Mouse (Mus musculus) hindbrain, embryonic 16.5 days (tissue): ENCODE results near the gene Cmip. TPM values are rescaled to one million over a fixed set of nuclear protein-coding genes. Genes with fewer than 3 reads are reported as not detected.

ENCODE experiments used
- ATAC-seq: fragments of 200-750 bp; cut with Nextera tagmentation; 2 replicates; pipeline ENCODE4 v1.8.0; 2017; ENCODE audit warnings: moderate TSS enrichment, moderate library complexity
- H3K27ac ChIP-seq: fragments of 300-500 bp; sonication (generic); 2 replicates; pipeline ENCODE4 v1.5.1; 2014; ENCODE audit warnings: low read depth, mild to moderate bottlenecking, control low read depth, low read length, moderate library complexity
- H3K27me3 ChIP-seq: fragments of 300-500 bp; sonication (generic); replicated peaks from 2 replicates; pipeline ENCODE4 v1.6.1; 2014; ENCODE audit warnings: low read length; ENCODE audit not compliant: control insufficient read depth, insufficient read depth
- H3K36me3 ChIP-seq: fragments of 300-500 bp; sonication (generic); 2 replicates; pipeline ENCODE4 v1.6.1; 2014; ENCODE audit warnings: mild to moderate bottlenecking, low read length, moderate library complexity, mixed read lengths; ENCODE audit not compliant: control insufficient read depth, insufficient read depth
- H3K4me1 ChIP-seq: fragments of 300-500 bp; sonication (generic); 2 replicates; pipeline ENCODE4 v1.6.1; 2014; ENCODE audit warnings: low read depth, low read length; ENCODE audit not compliant: control insufficient read depth, insufficient read depth
- H3K4me2 ChIP-seq: fragments of 300-500 bp; sonication (generic); 2 replicates; pipeline ENCODE4 v1.6.1; 2014; ENCODE audit warnings: mild to moderate bottlenecking, low read length, control low read depth, moderate library complexity
- H3K4me3 ChIP-seq: fragments of 300-500 bp; sonication (generic); 2 replicates; pipeline ENCODE4 v1.5.1; 2014; ENCODE audit warnings: mild to moderate bottlenecking, low read length, control low read depth, moderate library complexity
- H3K9ac ChIP-seq: fragments of 300-500 bp; sonication (generic); 2 replicates; pipeline ENCODE4 v1.6.1; 2014; ENCODE audit warnings: low read depth, mild to moderate bottlenecking, control low read depth, low read length, moderate library complexity
- H3K9me3 ChIP-seq: fragments of 300-500 bp; sonication (generic); 2 replicates; pipeline ENCODE4 v1.6.1; 2014; ENCODE audit warnings: mild to moderate bottlenecking, low read length, moderate library complexity; ENCODE audit not compliant: control insufficient read depth
- WGBS: fragments of 180-500 bp; shearing (Covaris S2); extraction: QIAGEN DNeasy Blood & Tissue Kit; methylation state at CpG from one replicate; pipeline ENCODE4 v1.1.7; 2014; 5-methylcytosine and 5-hydroxymethylcytosine counted together
- polyA plus RNA-seq: library from polyadenylated mRNA; unstranded; fragments of >200 nt; fragmentation: Nextera tagmentation; extraction: Ambion mirVana; gene quantifications from 2 replicates; pipeline ENCODE4 v1.2.1, GENCODE M21; 2015

Gene Cmip
- polyA plus RNA-seq, 1 experiment from 2014 or later, result 143 TPM

- Histone ChIP-seq H3K4me3 (no peak overlapping the region), H3K36me3 (no peaks in the 10 kb centered on the region), H3K9me3 (no peaks in the 10 kb centered on the region), H3K4me1 (peaks cover 44% of the 10 kb centered on the region), H3K27ac (no peak overlapping the region), H3K4me2 (no peak overlapping the region), H3K27me3 (no peaks in the 10 kb centered on the region), H3K9ac (no peak overlapping the region)
- 0 out of 2 replicates have a peak, but pooled peaks have one; percentile 4 for ATAC-seq
- WGBS, result 46% methylated on average over 7 of the region's 7 CpGs
Measured at GRCm38 (mm10) chr8:117300188-117300587, 43.3 kb downstream of the Cmip start.

- Histone ChIP-seq H3K4me1 (peaks cover 44% of the 10 kb centered on the region), H3K36me3 (no peaks in the 10 kb centered on the region), H3K27ac (no peak overlapping the region), H3K9me3 (no peaks in the 10 kb centered on the region), H3K9ac (no peak overlapping the region), H3K4me2 (no peak overlapping the region), H3K4me3 (no peak overlapping the region), H3K27me3 (no peaks in the 10 kb centered on the region)
- no peak for ATAC-seq
- WGBS, result 83% methylated on average over 12 of the region's 12 CpGs
Measured at GRCm38 (mm10) chr8:117301457-117302041, 44.7 kb downstream of the Cmip start.

GRCm38 (mm10) chr8:117302072-117302471 is 45.2 kb downstream of the Cmip start:
- Histone ChIP-seq H3K36me3 (no peaks in the 10 kb centered on the region), H3K27ac (no peak overlapping the region), H3K9me3 (no peaks in the 10 kb centered on the region), H3K4me2 (no peak overlapping the region), H3K9ac (no peak overlapping the region), H3K4me3 (no peak overlapping the region), H3K27me3 (no peaks in the 10 kb centered on the region), H3K4me1 (peaks cover 44% of the 10 kb centered on the region)
- WGBS, result 86% methylated on average over 11 of the region's 11 CpGs
- ATAC-seq, result no peak

- WGBS, result 47% methylated on average over 9 of the region's 9 CpGs
Measured at GRCm38 (mm10) chr8:117303666-117304065, 46.8 kb downstream of the Cmip start.

GRCm38 (mm10) chr8:117305405-117305804 is 48.5 kb downstream of the Cmip start:
- WGBS, result 71% methylated on average over 5 of the region's 5 CpGs
- H3K4me2 ChIP-seq, result no peak overlapping the region
- no peak overlapping the region for H3K27ac ChIP-seq
- no peak for ATAC-seq
- no peak overlapping the region for H3K4me3 ChIP-seq
- no peaks in the 10 kb centered on the region for H3K36me3 ChIP-seq
- H3K9ac ChIP-seq, result no peak overlapping the region
- no peaks in the 10 kb centered on the region for H3K9me3 ChIP-seq
- H3K4me1 ChIP-seq, result peaks cover 30% of the 10 kb centered on the region
- no peaks in the 10 kb centered on the region for H3K27me3 ChIP-seq

More at GRCm38 (mm10) chr8:117303666-117304065, 46.8 kb downstream of the Cmip start:
- H3K27me3 ChIP-seq, result no peaks in the 10 kb centered on the region
- no peaks in the 10 kb centered on the region for H3K9me3 ChIP-seq
- H3K4me2 ChIP-seq, result no peak overlapping the region
- H3K27ac ChIP-seq, result no peak overlapping the region
- no peak overlapping the region for H3K9ac ChIP-seq
- H3K4me1 ChIP-seq, result peaks cover 42% of the 10 kb centered on the region
- no peak overlapping the region for H3K4me3 ChIP-seq
- no peak for ATAC-seq
- no peaks in the 10 kb centered on the region for H3K36me3 ChIP-seq

- Histone ChIP-seq H3K27me3 (no peaks in the 10 kb centered on the region), H3K4me2 (no peak overlapping the region), H3K4me1 (peaks cover 26% of the 10 kb centered on the region), H3K9ac (no peak overlapping the region), H3K4me3 (no peak overlapping the region), H3K27ac (no peak overlapping the region), H3K9me3 (no peaks in the 10 kb centered on the region), H3K36me3 (no peaks in the 10 kb centered on the region)
- no peak for ATAC-seq
- WGBS, result 87% methylated on average over 7 of the region's 7 CpGs
Measured at GRCm38 (mm10) chr8:117306756-117307155, 49.9 kb downstream of the Cmip start.

- H3K36me3 ChIP-seq, result no peaks in the 10 kb centered on the region
- no peaks in the 10 kb centered on the region for H3K9me3 ChIP-seq
- H3K4me2 ChIP-seq, result no peak overlapping the region
- H3K4me1 ChIP-seq, result peaks cover 26% of the 10 kb centered on the region
- no peak for ATAC-seq
- H3K4me3 ChIP-seq, result no peak overlapping the region
- H3K27me3 ChIP-seq, result no peaks in the 10 kb centered on the region
- no peak overlapping the region for H3K9ac ChIP-seq
- 69% methylated on average over 8 of the region's 8 CpGs for WGBS
- no peak overlapping the region for H3K27ac ChIP-seq
Measured at GRCm38 (mm10) chr8:117307221-117307620, 50.4 kb downstream of the Cmip start.

GRCm38 (mm10) chr8:117308303-117309095 is 51.6 kb downstream of the Cmip start:
- H3K4me2 ChIP-seq, result no peak overlapping the region
- no peaks in the 10 kb centered on the region for H3K27me3 ChIP-seq
- H3K4me3 ChIP-seq, result no peak overlapping the region
- 0 out of 2 replicates have a peak overlapping the region, but pooled peaks have one; percentile 24 for H3K27ac ChIP-seq
- no peaks in the 10 kb centered on the region for H3K9me3 ChIP-seq
- ATAC-seq, result no peak
- no peak overlapping the region for H3K9ac ChIP-seq
- WGBS, result 84% methylated on average over 13 of the region's 13 CpGs
- no peaks in the 10 kb centered on the region for H3K36me3 ChIP-seq
- H3K4me1 ChIP-seq, result peaks cover 19% of the 10 kb centered on the region

- H3K4me3 ChIP-seq, result no peak overlapping the region
- ATAC-seq, result no peak
- no peak overlapping the region for H3K4me2 ChIP-seq
- H3K4me1 ChIP-seq, result peaks cover 19% of the 10 kb centered on the region
- H3K9ac ChIP-seq, result no peak overlapping the region
- H3K36me3 ChIP-seq, result no peaks in the 10 kb centered on the region
- H3K27me3 ChIP-seq, result no peaks in the 10 kb centered on the region
- H3K27ac ChIP-seq, result peak overlapping the region; percentile 48
- WGBS, result 88% methylated on average over 12 of the region's 12 CpGs
- H3K9me3 ChIP-seq, result no peaks in the 10 kb centered on the region
Measured at GRCm38 (mm10) chr8:117309653-117310274, 52.9 kb downstream of the Cmip start.
